Mouse (Mus musculus): ENCODE measurements around the gene Zcchc17.

DNA sequence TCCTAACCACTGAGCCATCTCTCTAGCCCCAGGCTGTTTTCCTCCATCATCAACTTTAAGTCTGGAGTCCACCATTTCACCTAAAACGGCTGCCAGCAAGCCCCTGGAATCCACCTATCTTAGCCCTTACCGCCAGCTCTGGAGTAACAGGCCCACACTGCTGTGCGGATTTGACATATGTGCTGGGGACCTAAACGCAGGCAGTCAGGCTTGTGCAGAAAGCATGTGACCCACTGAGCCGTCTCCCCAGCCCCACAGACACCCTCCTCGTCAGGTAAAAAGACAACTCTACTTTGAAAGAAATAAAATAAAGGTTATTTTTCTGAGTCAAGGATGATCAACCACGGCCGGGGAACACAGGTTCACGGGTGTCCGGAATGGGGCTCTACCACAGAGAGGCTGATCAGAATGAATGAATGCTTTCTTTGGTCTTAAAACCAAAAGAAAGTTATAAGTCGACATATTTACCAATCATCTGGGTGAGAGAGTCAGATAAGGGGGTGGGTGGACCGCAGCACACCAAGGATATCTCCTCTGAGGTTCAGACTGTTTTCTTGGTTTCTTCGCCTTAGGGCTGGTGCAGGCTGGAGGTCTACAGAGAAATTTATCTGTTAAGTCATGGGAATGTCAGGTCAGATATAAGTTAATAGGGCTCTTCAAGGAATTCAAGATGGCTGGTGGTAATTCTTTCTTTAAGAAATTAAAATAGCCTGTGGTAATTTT is 63.3 kb downstream of the Zcchc17 start:
- TF ChIP-seq CTCF (IDR thresholded peaks at IDR 0.05; ENCODE audit: insufficient read depth, low read length) (no peak), POLR2A (IDR thresholded peaks at IDR 0.05; ENCODE audit: borderline replicate concordance, extremely low read depth, low read depth, low read length) (no peak)
